Mouse (Mus musculus) T-helper 17 cell (primary cell): ENCODE data around the gene Grasp.

Experiments
- in situ Hi-C, 2 experiments: fragments of 300-600 bp; cut with MboI, MseI; formaldehyde crosslinking; loops; 1 replicate in 1 of 2; 2 replicates in 1 of 2; pipeline ENCODE4 v1.15.1; 2025; ENCODE audit warnings: high pct_unique_total_duplicates in 2 of 2

The Grasp gene

DNA sequence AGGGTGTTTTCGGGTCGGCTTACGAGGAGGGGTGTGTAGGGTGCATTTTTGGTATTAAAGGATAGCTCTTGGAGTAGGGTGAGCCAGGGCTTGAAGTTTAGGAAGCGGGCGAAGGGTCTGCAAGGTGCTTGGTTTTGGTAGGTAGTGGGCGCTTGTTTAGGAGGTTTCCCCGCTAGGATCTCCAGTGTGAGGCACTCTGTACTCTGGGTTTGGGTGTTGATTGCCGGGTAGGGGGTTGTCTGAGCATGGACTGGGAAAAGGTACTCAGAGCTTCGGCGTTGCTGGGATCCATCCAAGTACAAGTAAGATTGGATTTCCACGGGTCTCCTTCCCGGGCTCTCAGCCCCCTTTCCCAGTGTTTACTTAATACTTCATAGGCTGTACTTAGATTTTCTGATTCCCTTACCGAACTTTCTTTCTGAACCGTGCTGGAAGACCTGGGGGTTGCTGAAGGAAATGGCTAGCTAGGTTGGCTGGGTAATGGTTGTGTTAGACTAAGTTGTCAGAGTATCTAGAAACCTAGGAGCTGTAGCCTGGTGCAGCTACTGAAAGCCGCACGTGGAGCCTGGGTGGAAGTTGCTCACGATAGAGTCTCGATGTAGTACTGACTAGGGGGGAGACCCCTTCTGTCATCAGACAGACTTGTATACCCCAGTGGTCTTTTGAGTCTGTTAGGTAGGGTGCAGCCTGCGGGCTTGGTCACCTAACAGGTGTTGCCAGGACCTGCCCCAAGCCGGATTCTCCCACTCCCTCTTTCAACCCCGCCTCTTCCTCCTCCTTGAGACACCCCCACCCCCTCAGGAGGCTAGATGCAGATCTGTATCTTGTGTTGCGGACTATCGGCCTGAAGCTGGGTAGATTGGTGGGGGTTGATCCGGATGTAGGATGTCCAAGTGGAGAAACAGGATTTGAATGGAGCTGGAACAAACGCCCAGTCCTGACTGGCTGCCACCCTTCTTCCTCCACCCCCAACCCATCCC is 43.4 kb downstream of the Grasp start:
- in situ Hi-C loops, result loop anchor here in 1 of 2 experiments (5.0 to 25.0 kb wide), 3 partner anchors 515 to 1205 kb away; no protein-coding TSS in a partner anchor

DNA sequence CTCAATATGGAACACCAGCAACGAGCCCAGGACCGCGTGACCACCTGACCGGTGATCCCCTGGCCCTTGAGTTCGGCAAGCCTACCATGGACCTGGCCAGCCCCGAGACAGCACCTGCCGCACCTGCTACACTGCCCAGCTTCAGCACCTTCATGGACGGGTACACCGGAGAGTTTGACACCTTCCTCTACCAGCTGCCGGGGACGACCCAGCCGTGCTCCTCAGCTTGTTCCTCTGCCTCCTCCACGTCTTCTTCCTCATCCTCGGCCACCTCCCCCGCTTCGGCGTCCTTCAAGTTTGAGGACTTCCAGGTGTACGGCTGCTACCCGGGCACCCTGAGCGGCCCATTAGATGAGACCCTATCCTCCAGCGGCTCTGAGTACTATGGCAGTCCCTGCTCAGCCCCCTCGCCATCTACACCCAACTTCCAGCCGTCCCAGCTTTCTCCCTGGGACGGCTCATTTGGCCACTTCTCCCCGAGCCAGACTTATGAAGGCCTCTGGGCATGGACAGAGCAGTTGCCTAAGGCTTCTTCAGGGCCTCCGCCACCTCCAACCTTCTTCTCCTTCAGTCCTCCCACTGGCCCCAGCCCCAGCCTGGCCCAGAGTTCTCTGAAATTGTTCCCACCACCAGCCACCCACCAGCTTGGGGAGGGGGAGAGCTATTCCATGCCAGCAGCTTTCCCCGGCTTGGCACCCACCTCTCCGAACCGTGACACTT is 46.3 kb downstream of the Grasp start:
- in situ Hi-C loops, result loop anchor here in 1 of 2 experiments (25.0 kb wide), 1 partner anchor 1208 kb away; no protein-coding TSS in a partner anchor

DNA sequence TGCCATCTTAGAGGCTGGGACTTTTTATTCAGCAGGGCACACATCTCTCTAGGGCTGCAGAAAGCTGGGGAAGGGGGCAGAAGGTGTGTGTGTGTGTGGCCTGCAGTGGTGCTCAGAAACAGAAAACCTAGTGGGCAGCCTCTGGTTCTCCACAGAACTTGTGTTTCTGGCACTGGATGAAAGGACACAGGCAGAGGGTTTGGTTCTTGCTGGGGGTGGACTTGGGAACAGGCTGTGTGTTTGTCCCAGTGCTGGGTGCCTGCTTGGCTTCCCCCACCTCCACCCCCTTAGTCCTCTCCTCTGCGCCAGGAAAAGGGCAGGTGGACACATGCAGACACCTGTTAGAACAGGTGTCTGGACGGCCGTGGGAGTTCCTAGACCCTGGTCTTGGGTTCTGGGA is 47.1 kb downstream of the Grasp start:
- in situ Hi-C loops, result loop anchor here in 1 of 2 experiments (25.0 kb wide), 1 partner anchor 1209 kb away; no protein-coding TSS in a partner anchor

DNA sequence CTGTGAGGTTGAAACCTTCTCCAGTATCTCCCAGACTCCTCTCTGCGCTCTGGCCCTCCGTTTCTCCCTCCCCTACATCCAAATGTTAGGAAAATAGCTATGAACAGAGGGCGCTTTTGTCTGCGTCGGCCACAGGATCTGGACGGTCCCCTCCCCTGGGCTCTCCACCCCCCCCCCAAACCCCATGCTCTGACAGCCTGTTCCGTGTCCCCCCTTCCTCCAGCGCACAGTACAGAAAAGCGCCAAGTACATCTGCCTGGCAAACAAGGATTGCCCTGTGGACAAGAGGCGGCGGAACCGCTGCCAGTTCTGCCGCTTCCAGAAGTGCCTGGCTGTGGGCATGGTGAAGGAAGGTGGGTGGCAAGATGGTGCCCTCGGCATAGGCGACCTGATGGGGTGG is 47.5 kb downstream of the Grasp start:
- in situ Hi-C loops, result loop anchor here in 1 of 2 experiments (25.0 kb wide), 1 partner anchor 1209 kb away; no protein-coding TSS in a partner anchor

DNA sequence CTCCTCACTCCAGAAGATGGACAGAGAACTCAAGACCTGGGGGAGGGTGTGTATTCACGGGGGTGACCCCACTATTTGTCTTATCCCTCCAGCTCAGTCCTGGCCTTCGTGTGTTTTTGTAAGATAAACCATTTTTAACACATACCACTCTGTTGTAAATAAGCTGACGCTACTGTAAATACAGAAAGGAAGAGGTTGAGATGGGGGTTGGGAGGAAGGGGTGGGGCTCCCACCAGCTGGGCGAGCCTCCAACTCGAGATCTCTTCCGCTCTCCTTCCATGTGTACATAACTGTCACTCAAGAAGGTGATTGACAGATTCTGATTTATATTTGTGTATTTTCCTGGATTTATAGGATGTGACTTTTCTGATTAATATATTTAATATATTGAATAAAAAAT is 50.4 kb downstream of the Grasp start:
- in situ Hi-C loops, result loop anchor here in 1 of 2 experiments (25.0 kb wide), 1 partner anchor 1212 kb away; no protein-coding TSS in a partner anchor

DNA sequence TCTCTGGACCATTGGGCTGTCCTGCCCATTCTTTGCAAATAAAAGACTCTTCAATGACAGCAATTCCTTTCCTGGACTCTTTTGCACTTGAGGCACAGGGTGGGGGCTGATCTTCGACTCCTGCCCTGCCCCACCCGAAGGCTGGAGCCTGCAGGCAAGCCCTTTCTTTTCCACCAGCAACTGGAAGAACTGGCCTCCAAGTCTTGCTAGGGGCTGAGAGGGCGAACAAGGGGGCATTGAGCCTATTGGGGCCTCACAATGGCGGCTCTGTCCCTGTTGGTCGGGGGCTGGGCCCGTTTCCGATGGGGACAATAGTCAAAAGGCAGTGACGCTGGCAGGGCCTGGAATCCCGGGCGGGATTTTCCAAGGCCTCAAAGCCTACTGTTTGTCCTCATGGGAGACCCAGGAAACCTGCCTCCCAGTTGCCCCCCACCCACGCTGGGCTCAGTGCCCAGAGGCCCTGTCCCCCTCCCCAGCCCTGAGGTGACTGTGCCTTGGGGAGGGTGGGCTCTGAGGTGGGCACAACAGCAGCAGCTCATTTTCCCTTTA is 53.4 kb downstream of the Grasp start:
- in situ Hi-C loops, result loop anchor here in 1 of 2 experiments (5.0 kb wide), 1 partner anchor 35 kb away; no protein-coding TSS in a partner anchor

DNA sequence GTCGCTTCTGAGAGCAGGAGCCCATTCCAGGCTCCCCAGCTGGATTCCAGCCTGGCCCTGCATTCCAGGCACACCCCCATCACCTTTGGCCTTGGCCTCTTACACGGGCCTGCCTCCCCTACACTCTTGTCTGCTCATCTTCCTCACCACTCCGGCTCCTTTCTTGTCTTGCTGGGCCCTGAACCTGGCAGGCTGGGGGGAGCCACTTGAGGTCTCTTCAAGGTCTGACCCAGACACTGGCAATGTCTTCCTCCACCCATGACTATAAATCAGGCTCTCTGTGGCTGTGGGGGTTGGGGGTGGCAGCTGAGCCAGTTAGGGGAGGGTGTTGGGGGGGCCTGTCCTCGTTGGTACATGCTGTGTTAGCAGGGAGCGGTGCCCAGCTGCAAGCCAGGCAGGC is 54.6 kb downstream of the Grasp start:
- in situ Hi-C loops, result loop anchor here in 1 of 2 experiments (5.0 kb wide), 1 partner anchor 36 kb away; no protein-coding TSS in a partner anchor

DNA sequence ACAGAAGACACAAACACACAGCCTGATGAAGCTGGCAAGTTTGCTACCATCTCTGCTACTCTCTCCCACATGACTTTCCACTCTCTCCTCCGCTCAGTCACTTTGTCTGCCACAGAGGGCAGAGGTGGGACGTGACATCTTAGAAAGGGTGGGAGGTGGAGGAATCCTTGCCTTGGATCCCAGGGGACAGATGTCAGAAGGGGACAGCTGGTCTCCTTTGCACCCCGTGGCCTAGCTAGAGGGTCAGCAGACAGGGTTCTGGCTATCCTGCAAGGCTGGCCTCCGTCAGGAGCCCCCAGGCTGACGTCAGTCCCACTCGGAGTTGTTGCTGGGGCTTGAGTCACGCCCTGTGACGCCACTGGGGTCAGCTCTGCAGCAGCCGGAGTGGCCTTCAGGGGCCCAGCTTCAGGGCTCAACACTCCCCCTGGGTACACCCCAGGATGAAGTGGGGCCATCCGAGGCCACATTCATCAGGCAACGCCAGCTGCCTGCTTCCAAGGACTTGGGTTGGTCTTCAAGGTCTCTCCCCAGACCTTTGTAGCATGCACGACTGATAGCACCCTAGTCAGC is 55.5 kb downstream of the Grasp start:
- in situ Hi-C loops, result loop anchor here in 1 of 2 experiments (5.0 kb wide), 1 partner anchor 37 kb away; no protein-coding TSS in a partner anchor
